Mouse (Mus musculus) lung, embryonic 14.5 days (tissue): ENCODE measurements at regions not wholly inside any gene's neighbourhood (a gene's known extent, or its start where the extent isn't known, plus 50 kb on each side); places are given as distances from the start of the nearest gene placed in this dataset.

Experiments
- ATAC-seq: fragments of 200-750 bp; cut with Nextera tagmentation; 2 replicates; pipeline ENCODE4 v1.8.0; 2017; ENCODE audit warnings: mild to moderate bottlenecking, moderate TSS enrichment, moderate library complexity; ENCODE audit not compliant: insufficient read depth
- DNase-seq: peaks from one replicate; pipeline ENCODE4 v3.0.0-alpha.2; 2015
- H3K27ac ChIP-seq: fragments of 300-500 bp; sonication (generic); 2 replicates; pipeline ENCODE4 v1.5.1; 2014; ENCODE audit warnings: low read depth, mild to moderate bottlenecking, moderate library complexity
- H3K27me3 ChIP-seq: fragments of 300-500 bp; sonication (generic); 2 replicates; pipeline ENCODE4 v1.6.1; 2014; ENCODE audit warnings: low read length, control low read depth; ENCODE audit not compliant: insufficient read depth
- H3K36me3 ChIP-seq: fragments of 300-500 bp; sonication (generic); 2 replicates; pipeline ENCODE4 v1.6.1; 2014; ENCODE audit warnings: control low read depth; ENCODE audit not compliant: insufficient read depth
- H3K4me1 ChIP-seq: fragments of 300-500 bp; sonication (generic); 2 replicates; pipeline ENCODE4 v1.6.1; 2014; ENCODE audit warnings: antibody characterized with exemption, control low read depth; ENCODE audit not compliant: insufficient read depth
- H3K4me2 ChIP-seq: fragments of 300-500 bp; sonication (generic); 2 replicates; pipeline ENCODE4 v1.6.1; 2014; ENCODE audit warnings: mild to moderate bottlenecking
- H3K4me3 ChIP-seq: fragments of 300-500 bp; sonication (generic); 2 replicates; pipeline ENCODE4 v1.5.1; 2014; ENCODE audit warnings: low read depth, low read length
- H3K9ac ChIP-seq: fragments of 300-500 bp; sonication (generic); 2 replicates; pipeline ENCODE4 v1.6.1; 2014
- H3K9me3 ChIP-seq: fragments of 300-500 bp; sonication (generic); 2 replicates; pipeline ENCODE4 v1.6.1; 2016; ENCODE audit warnings: low read depth, low read length, control low read depth
- CTCF ChIP-seq: IDR thresholded peaks from 2 replicates; pipeline ENCODE4 v1.5.1; 2016; ENCODE audit warnings: antibody characterized with exemption, low read depth
- WGBS: fragments of 180-500 bp; shearing (Covaris S2); extraction: QIAGEN DNeasy Blood & Tissue Kit; methylation state at CpG from one replicate; pipeline ENCODE4 v1.1.7; 2014; 5-methylcytosine and 5-hydroxymethylcytosine counted together

DNA sequence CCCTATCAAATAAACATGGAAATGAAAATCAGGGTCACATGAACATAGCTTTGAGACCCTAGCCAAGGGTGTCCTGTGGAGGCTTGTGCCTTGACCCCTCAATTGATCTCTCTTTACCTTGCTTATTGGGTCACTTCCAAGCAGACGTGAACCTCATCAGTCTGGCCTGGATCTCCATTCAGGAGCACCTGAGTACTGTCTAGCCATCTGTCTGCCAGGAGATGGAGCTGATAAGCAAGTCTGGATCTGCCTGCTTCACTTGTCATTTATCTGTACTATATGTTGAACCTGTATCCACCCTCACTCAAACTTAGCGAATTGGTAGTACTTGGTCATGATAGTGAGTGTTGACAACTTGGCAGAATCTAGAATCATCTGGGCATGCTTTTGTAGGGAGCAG lies 58.2 kb upstream of the Cacnb2 start:
- no peak for TF ChIP-seq CTCF
- peak overlapping the region; percentile 68; the same call in 1 of the 2 replicates for H3K27ac ChIP-seq
- ATAC-seq (no peak), DNase-seq (no peak)
- 70% methylated on average over 2 of the region's 2 CpGs for WGBS
- H3K4me3 ChIP-seq, result no peak overlapping the region
- H3K9ac ChIP-seq, result no peak overlapping the region
- no peak overlapping the region for H3K4me2 ChIP-seq
- H3K36me3 ChIP-seq, result no peaks in the 10 kb centered on the region
- H3K27me3 ChIP-seq, result no peaks in the 10 kb centered on the region
- no peaks in the 10 kb centered on the region for H3K4me1 ChIP-seq
- H3K9me3 ChIP-seq, result no peaks in the 10 kb centered on the region

DNA sequence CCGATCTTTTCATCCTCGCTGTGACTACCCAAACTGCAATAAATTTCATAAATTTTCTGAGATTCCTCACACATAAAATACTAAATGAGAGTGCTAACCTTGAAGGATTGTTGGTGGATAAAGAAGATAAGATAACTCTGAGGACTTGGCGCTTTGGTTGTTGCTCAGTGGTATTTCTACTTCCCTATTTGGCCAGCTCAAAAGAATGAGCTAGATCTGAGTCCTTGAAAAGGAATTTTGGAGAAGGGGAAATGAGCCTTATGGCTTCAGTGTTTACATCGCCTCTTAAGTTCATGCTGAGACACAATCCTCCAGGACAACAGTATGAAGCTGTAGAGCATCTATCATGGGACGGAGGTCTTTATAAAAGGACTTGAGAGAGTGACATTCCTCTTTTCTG lies 54.2 kb upstream of the Cacnb2 start:
- no peaks in the 10 kb centered on the region for H3K4me1 ChIP-seq
- ATAC-seq (no peak), DNase-seq (no peak)
- H3K27ac ChIP-seq, result no peak overlapping the region
- H3K4me3 ChIP-seq, result no peak overlapping the region
- H3K9ac ChIP-seq, result no peak overlapping the region
- H3K36me3 ChIP-seq, result no peaks in the 10 kb centered on the region
- H3K27me3 ChIP-seq, result no peaks in the 10 kb centered on the region
- no peak overlapping the region for H3K4me2 ChIP-seq
- H3K9me3 ChIP-seq, result no peaks in the 10 kb centered on the region
- WGBS, result 76% methylated on average over 5 of the region's 5 CpGs
- no peak for TF ChIP-seq CTCF

DNA sequence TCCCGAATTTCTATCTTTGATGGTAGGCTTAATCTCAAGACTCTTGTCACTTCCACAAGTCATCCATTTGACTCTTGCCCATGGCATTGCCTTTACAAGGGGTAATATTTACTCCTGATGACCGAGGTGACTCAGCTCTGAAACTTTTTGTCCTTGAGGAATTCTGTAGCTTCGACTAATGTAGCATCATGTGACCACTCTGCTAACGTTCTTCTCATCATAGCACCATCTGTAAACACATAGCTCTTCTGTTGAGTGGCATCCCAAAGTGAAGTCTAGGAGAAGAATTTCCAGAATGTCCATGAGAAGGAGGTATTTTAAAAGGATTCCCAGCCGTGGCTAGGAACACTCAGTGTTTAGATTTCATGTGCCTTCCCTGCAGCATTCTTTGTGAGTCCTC lies 53.3 kb upstream of the Cacnb2 start:
- Histone ChIP-seq H3K36me3 (no peaks in the 10 kb centered on the region), H3K9ac (no peak overlapping the region), H3K27me3 (no peaks in the 10 kb centered on the region), H3K9me3 (no peaks in the 10 kb centered on the region), H3K27ac (no peak overlapping the region), H3K4me2 (no peak overlapping the region), H3K4me1 (no peaks in the 10 kb centered on the region), H3K4me3 (no peak overlapping the region)
- TF ChIP-seq CTCF, result no peak
- WGBS, result 36% methylated on average over 5 of the region's 5 CpGs
- ATAC-seq, result no peak
- no peak for DNase-seq

DNA sequence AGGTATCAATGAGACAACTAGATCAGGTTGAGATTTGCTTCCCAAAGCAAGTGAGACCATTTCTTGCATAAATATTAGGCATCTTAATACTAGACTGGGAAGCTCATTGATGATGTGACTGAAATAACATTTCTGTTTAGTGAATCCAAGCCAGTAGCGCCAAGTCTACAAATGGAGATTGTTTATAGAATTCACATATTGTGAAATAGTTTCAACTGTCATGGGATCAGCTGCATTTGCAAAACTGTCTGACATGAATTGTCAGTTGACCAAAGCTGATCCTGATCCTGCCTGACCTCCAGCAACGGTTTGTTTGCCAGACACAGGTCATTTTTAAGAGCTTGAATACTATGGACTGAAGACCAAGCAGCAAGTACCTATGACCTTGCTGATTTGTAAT lies 52.1 kb upstream of the Cacnb2 start:
- no peak for TF ChIP-seq CTCF
- Histone ChIP-seq H3K4me1 (no peaks in the 10 kb centered on the region), H3K27ac (no peak overlapping the region), H3K4me2 (no peak overlapping the region), H3K27me3 (no peaks in the 10 kb centered on the region), H3K9me3 (no peaks in the 10 kb centered on the region), H3K36me3 (no peaks in the 10 kb centered on the region), H3K4me3 (no peak overlapping the region), H3K9ac (no peak overlapping the region)
- DNase-seq (peak; percentile 73), ATAC-seq (peak; percentile 60; the same call in 1 of the 2 replicates)
- 37% methylated on average over 2 of the region's 2 CpGs for WGBS
